Mouse (Mus musculus) layer of hippocampus, postnatal 25 days (tissue): ENCODE results near the gene Colgalt1. TPM values are rescaled to one million over a fixed set of nuclear protein-coding genes. Genes with fewer than 3 reads are reported as not detected.

ENCODE experiments used
- DNase-seq, 2 experiments: peaks; one replicate each; pipeline ENCODE4 v3.0.0; 2022; ENCODE audit warnings: mixed read lengths in 2 of 2, low spot score in 1 of 2; ENCODE audit errors: extremely low spot score in 1 of 2
- total RNA-seq, 2 experiments: library from RNA; stranded (reverse); gene quantifications; 2 replicates each; pipeline ENCODE4 v1.2.3; 2021

Gene Colgalt1
- total RNA-seq, 2 experiments from 2014 or later: 56.7 to 58.7 TPM

- no peak for DNase-seq
Measured at GRCm38 (mm10) chr8:71626753-71627152, 16.0 kb downstream of the Colgalt1 start.

- DNase-seq: no peak
Measured at GRCm38 (mm10) chr8:71627265-71628099, 16.7 kb downstream of the Colgalt1 start.

- no peak for DNase-seq
Measured at GRCm38 (mm10) chr8:71628396-71629095, 17.7 kb downstream of the Colgalt1 start.

GRCm38 (mm10) chr8:71629096-71629697 lies 18.4 kb downstream of the Colgalt1 start:
- peak; percentile 79 to 80 for DNase-seq

GRCm38 (mm10) chr8:71629781-71630212 lies 19.0 kb downstream of the Colgalt1 start:
- DNase-seq: no peak

- no peak for DNase-seq
Measured at GRCm38 (mm10) chr8:71630761-71631160, 20.0 kb downstream of the Colgalt1 start.

- DNase-seq: no peak
Measured at GRCm38 (mm10) chr8:71631897-71632296, 21.1 kb downstream of the Colgalt1 start.

- peak in 1 of 2 experiments; percentile 48 for DNase-seq
Measured at GRCm38 (mm10) chr8:71633164-71633563, 22.4 kb downstream of the Colgalt1 start.

GRCm38 (mm10) chr8:71633981-71634667 lies 23.3 kb downstream of the Colgalt1 start:
- no peak for DNase-seq

- DNase-seq: no peak
Measured at GRCm38 (mm10) chr8:71637149-71638095, 26.6 kb downstream of the Colgalt1 start.

GRCm38 (mm10) chr8:71638321-71638720 lies 27.5 kb downstream of the Colgalt1 start:
- no peak for DNase-seq

GRCm38 (mm10) chr8:71639318-71639717 lies 28.5 kb downstream of the Colgalt1 start:
- DNase-seq: no peak

- no peak for DNase-seq
Measured at GRCm38 (mm10) chr8:71645510-71645909, 34.7 kb downstream of the Colgalt1 start.

- no peak for DNase-seq
Measured at GRCm38 (mm10) chr8:71654600-71654999, 43.8 kb downstream of the Colgalt1 start.

- DNase-seq: no peak
Measured at GRCm38 (mm10) chr8:71657816-71658215, 47.0 kb downstream of the Colgalt1 start.

GRCm38 (mm10) chr8:71658515-71659049 lies 47.8 kb downstream of the Colgalt1 start:
- DNase-seq: no peak

GRCm38 (mm10) chr8:71659751-71660150 lies 49.0 kb downstream of the Colgalt1 start:
- DNase-seq: no peak

- peak; percentile 82 to 92 for DNase-seq
Measured at GRCm38 (mm10) chr8:71660325-71661120, 49.7 kb downstream of the Colgalt1 start.
